Mouse (Mus musculus) T-cell, adult 66 days (primary cell): ENCODE measurements around the gene Hmgcll1. TPM values are rescaled to one million over a fixed set of nuclear protein-coding genes. Genes with fewer than 3 reads are reported as not detected.

Experiments
- total RNA-seq, 2 experiments: library from RNA; stranded (reverse); gene quantifications; 3 replicates in 1 of 2; 4 replicates in 1 of 2; pipeline ENCODE4 v1.2.4; 2023

The Hmgcll1 gene
- total RNA-seq, result not detected

GRCm38 (mm10) chr9:76014631-76015531 is at the start of gene Hmgcll1:
TSS of gene Hmgcll1 (plus strand) at chr9:76014855.

Other genes with a start within 250 kb of the Hmgcll1 start
- gene Bmp5, start 239.5 kb upstream of the Hmgcll1 start, total RNA-seq, result not detected
- not detected for gene Gfral, start 198.8 kb downstream of the Hmgcll1 start, total RNA-seq